Mouse (Mus musculus): Measurements from ENCODE around the gene Galp. TPM values are rescaled to one million over a fixed set of nuclear protein-coding genes. Genes with fewer than 3 reads are reported as not detected.
"Not testable (repeated sequence)": the region's sequence is repeated elsewhere in the genome, so short reads cannot be mapped to it uniquely, and the experiment has no call there.

Galp gene
- polyA plus RNA-seq, 1 experiment from 2014 or later, result not detected

DNA sequence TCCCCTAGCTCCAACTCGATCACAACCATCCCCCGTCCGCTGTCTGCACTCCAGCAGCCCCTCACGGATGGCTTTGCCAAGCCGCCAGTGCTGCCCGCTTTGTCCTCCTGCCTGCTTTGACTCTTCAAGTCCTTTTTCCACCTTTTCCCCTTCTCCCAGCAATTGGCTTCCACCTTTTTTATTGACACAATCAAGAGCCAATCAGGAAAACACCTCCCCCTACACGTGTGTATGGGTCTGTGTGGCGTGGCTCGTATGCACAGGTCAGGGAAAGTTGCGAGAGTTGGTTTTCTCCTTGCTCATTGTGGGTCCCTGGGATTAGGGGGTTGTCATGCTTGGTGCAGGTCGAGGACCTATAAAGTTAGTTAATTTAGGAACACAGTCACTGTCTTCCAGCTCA, 42.9 kb downstream of the Galp start:
- H3K27ac ChIP-seq (replicated peaks), result no peak overlapping the region
- peaks cover 4% of the 10 kb centered on the region; the same call in 1 of the 2 replicates for H3K9me3 ChIP-seq
- no peaks in the 10 kb centered on the region for H3K27me3 ChIP-seq (replicated peaks; ENCODE audit: low read depth, poor library complexity, severe bottlenecking)
- no peak for DNase-seq (ENCODE audit: low spot score)
- H3K36me3 ChIP-seq (replicated peaks), result no peaks in the 10 kb centered on the region
- H3K4me3 ChIP-seq, result no peak overlapping the region
- H3K4me1 ChIP-seq, result no peaks in the 10 kb centered on the region
- 54% methylated on average over 11 of the region's 11 CpGs for WGBS

DNA sequence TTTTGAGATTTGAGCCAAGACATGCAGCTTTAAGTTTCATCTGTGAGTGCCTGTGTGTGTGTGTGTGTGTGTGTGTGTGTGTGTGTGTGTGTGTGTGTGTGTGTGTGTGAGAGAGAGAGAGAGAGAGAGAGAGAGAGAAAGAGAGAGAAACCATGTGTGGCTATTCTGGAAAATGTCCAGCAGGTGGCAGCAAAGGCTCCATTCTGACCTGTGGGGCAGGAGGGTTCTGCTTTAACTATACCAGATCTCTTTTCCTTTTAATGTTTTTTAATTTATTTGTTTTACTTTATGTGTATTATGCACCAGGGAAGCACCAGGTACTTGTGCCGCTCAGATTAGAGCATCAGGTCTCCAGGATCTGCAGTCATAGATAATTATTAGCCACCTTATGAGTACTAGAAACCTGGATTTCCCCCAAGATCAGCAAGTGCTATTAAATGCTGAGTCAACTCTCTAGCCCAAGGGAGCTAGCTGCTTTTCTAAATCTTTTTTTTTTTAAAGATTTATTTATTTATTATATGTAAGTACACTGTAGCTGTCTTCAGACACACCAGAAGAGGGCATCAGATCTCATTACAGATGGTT, 44.0 kb downstream of the Galp start:
- H3K4me1 ChIP-seq, result not testable (repeated sequence)
- peak; percentile 52 for DNase-seq (ENCODE audit: low spot score)

DNA sequence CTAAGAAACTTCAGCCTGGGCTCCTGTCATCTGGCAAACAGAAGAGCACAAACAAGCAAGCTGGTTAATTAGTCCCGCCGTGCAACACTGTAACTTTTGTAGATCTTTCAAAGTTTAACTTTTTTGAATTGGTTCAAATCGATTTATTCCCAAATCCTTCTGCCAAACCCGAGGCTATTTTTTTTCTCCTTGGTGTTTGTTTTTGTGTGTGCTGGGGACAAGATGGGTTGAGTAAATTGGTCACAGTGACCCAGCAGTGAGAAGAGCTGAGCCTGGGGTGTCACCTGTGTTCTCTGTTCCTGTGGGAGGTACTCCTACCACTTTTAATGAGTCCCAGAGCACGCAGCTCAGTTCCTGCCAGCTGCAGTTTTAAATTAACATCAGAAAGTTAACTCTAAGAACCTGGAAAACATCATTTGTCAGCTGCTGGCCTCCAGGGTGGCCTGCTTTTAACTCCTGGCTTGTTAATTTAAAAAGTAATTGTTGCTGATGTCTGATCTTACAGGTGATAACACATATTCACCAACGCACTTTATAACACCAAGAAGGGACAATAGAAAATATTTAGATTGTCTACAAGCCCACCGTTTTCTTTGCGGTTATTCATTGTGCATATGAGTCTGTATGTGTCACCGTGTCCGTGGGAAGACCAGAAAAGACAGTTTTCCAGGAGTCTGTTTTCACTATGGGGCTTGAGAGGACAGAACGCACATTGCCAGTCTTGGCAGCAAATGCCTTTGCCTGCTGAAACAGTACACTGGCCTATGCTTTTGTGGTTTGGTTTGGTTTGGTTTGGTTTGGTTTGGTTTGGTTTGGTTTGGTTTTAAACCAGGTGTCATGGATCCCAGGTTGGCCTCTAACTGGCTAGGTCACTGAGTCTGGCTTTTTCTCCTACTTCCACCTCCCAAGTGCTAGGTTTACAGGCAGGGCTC, 47.7 kb downstream of the Galp start:
- peak; percentile 8 for DNase-seq (ENCODE audit: low spot score)

More for the DNA sequence above, 44.0 kb downstream of the Galp start:
- not testable (repeated sequence) for H3K4me3 ChIP-seq; H3K27ac ChIP-seq (replicated peaks); H3K9me3 ChIP-seq; H3K36me3 ChIP-seq (replicated peaks); H3K27me3 ChIP-seq (replicated peaks; ENCODE audit: low read depth, poor library complexity, severe bottlenecking)
- 13% methylated on average over 1 of the region's 1 CpGs for WGBS

DNA sequence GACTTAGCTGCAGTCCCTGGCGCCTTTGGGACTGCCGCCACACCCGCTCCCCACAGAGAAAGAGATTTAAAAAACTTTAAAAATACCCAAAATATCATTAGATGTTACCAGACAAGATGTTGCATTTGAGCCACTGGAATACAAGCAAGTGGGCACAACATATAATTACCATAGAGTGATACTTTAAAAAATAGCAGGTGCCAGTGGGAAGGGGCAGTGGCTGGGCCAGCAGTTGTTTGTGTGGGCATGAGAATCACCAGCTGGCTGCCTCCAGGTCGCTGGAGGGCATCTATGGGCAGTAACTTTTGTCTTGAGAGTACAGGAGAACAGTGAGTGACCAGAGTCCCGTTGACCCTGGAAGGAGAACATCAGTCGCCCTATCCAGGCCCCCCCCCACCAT, 55.5 kb downstream of the Galp start, which contains the start of gene Epp13:
Gene Epp13, plus strand, starts transcription at position 301 of the 400 bp plus-strand sequence.
- H3K4me3 ChIP-seq, result no peak within 1 kb of the TSS
- H3K9me3 ChIP-seq, result peaks cover 16% of the 10 kb centered on the region; the same call in 1 of the 2 replicates
- H3K27ac ChIP-seq (replicated peaks), result no peak within 1 kb of the TSS
- no peaks in the 10 kb centered on the region for H3K27me3 ChIP-seq (replicated peaks; ENCODE audit: low read depth, poor library complexity, severe bottlenecking)
- H3K36me3 ChIP-seq (replicated peaks), result no peaks in the 10 kb centered on the region
- 82% methylated on average over 6 of the region's 6 CpGs for WGBS
- no peak for DNase-seq (ENCODE audit: low spot score)
- no peaks in the 10 kb centered on the region for H3K4me1 ChIP-seq

More for the DNA sequence above, 47.7 kb downstream of the Galp start:
- Histone ChIP-seq H3K27me3 (replicated peaks; ENCODE audit: low read depth, poor library complexity, severe bottlenecking) (no peaks in the 10 kb centered on the region), H3K36me3 (replicated peaks) (no peaks in the 10 kb centered on the region), H3K9me3 (no peaks in the 10 kb centered on the region), H3K27ac (replicated peaks) (no peak overlapping the region), H3K4me3 (no peak overlapping the region), H3K4me1 (no peaks in the 10 kb centered on the region)
- 52% methylated on average over 11 of the region's 11 CpGs for WGBS

DNA sequence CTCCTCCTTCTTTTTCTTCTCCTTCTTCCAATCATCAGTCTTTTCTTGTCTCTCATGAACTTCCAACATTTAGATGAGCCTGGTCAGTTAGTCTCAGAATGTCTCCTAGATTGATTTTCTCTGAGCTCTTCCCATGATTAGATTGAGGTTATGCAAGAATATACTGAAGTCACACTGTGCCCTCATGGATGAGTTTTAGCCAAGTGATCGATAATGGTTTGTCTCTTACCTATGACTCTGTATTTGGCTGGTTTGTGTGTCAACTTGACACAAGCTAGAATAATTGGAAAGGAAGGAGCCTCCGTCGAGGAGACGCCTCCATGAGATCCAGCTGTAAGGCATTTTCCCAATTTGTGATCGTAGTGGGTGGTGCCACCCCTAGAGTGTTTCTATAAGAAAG, 57.6 kb downstream of the Galp start:
- H3K27ac ChIP-seq (replicated peaks), result no peak overlapping the region
- 92% methylated on average over 5 of the region's 5 CpGs for WGBS
- peaks cover 16% of the 10 kb centered on the region; the same call in 1 of the 2 replicates for H3K9me3 ChIP-seq
- H3K36me3 ChIP-seq (replicated peaks), result no peaks in the 10 kb centered on the region
- H3K4me3 ChIP-seq, result no peak overlapping the region
- no peaks in the 10 kb centered on the region for H3K27me3 ChIP-seq (replicated peaks; ENCODE audit: low read depth, poor library complexity, severe bottlenecking)
- no peak for DNase-seq (ENCODE audit: low spot score)
- H3K4me1 ChIP-seq, result no peaks in the 10 kb centered on the region

DNA sequence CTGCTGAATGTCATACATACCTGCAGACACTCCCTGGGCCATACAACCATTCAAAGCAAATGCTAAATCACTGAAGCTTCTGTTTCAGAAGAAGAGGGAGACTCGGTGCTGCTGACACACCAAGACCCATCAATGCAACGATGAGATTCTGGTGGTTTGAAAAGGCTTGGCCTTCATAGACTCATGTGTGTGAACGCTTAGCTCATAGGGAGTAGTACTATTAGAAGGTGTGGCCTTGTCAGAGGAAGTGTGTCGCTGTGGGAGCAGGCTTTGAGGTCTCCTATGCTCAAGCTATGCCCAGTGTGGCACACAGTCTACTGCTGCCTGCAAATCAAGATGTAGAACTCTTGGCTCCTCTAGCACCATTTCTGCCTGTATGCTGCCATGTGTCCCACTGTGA, 60.5 kb downstream of the Galp start:
- DNase-seq (ENCODE audit: low spot score), result no peak
- Histone ChIP-seq H3K27ac (replicated peaks) (no peak overlapping the region), H3K36me3 (replicated peaks) (no peaks in the 10 kb centered on the region), H3K9me3 (peaks cover 19% of the 10 kb centered on the region), H3K4me1 (no peaks in the 10 kb centered on the region), H3K27me3 (replicated peaks; ENCODE audit: low read depth, poor library complexity, severe bottlenecking) (no peaks in the 10 kb centered on the region), H3K4me3 (no peak overlapping the region)
- 87% methylated on average over 4 of the region's 4 CpGs for WGBS

DNA sequence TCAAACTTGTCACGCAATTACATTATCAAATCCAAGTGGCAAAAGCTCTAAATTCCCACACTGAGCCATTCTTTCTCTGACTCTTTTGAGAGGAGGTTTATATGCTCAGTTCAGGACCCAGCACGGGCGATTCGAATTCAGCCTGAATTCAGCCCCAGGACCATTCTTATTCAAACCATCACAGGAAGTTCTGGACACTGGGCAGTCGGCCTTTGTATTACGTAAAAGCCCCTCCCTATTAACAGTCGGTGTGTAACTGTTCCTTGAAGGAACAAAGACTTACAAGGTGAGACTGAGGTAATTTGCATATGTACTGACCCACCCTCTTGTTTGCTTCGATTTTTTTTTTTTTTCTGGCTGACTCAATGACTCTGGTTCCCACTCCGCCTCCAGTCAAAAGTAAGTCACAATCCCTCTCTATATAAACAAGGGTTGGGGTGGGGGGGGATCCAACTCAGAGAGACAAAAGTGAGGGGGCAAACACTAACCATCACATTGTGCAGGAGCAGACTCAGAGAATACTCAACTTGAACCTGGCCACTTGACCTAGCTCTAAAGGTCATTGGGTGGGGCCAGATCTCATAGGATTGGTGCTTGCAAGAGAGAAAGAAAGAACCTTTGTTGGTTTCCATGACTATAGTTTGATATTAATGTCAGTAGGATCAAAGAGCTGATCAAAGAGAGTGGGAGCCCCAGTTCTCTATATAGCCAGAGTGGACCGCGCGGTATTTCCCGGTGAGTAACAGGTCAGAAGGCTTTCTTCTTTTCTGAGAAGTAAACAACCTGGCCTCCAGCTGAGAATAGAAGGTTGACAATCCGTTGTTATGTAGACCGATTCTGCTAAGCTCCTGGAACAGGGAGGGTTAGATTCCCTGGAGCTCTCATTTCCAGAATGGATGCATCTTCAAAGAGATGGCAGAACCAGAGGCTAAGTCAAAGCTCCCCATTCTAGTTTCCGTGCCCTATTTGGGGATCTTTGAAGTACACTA, 61.6 kb downstream of the Galp start:
- 31% methylated on average over 16 of the region's 16 CpGs for WGBS
- Histone ChIP-seq H3K4me1 (no peaks in the 10 kb centered on the region), H3K36me3 (replicated peaks) (no peaks in the 10 kb centered on the region), H3K9me3 (peaks cover 13% of the 10 kb centered on the region; the same call in 1 of the 2 replicates), H3K4me3 (no peak overlapping the region), H3K27ac (replicated peaks) (no peak overlapping the region), H3K27me3 (replicated peaks; ENCODE audit: low read depth, poor library complexity, severe bottlenecking) (no peaks in the 10 kb centered on the region)
- no peak for DNase-seq (ENCODE audit: low spot score)

DNA sequence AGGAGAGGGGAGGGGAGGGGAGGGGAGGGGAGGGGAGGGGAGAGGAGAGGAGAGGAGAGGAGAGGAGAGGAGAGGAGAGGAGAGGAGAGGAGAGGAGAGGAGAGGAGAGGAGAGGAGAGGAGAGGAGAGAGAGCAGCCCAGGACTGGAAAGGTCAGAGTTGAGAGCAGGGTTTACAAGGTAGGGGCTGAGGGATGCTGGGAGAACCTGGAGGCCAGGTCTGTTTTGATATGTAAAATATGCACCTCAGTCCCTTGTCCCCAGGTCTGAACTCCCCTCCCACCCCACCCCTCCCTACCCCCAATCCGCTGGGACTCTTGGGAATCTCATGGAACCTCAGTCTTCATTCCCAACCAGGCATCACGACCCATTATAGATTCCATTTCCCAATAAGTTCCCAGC, 63.1 kb downstream of the Galp start:
- not testable (repeated sequence) for H3K27ac ChIP-seq (replicated peaks); H3K36me3 ChIP-seq (replicated peaks); H3K27me3 ChIP-seq (replicated peaks; ENCODE audit: low read depth, poor library complexity, severe bottlenecking); DNase-seq (ENCODE audit: low spot score); H3K4me1 ChIP-seq; H3K4me3 ChIP-seq
- WGBS, result 33% methylated on average over 2 of the region's 2 CpGs
- H3K9me3 ChIP-seq, result peaks cover 13% of the 10 kb centered on the region; the same call in 1 of the 2 replicates

DNA sequence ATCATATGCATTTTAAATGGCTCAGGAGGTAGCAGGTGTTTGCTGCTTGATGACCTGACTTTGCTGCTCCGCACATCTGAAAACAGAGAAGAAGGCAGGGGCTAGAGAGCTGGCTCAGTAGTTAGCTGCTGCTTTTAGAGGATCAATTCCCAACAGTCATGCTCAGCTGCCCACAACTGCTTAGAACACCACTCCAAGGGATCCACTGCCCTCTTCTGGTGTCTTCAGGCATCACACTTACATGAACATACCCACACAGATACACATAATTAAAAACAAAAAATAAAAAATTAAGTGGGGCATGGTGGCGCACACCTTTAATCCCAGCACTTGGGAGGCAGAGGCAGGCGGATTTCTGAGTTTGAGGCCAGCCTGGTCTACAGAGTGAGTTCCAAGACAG, 65.2 kb downstream of the Galp start:
- Histone ChIP-seq H3K36me3 (replicated peaks) (no peaks in the 10 kb centered on the region), H3K27me3 (replicated peaks; ENCODE audit: low read depth, poor library complexity, severe bottlenecking) (no peaks in the 10 kb centered on the region), H3K4me1 (no peaks in the 10 kb centered on the region), H3K4me3 (no peak overlapping the region), H3K9me3 (peaks cover 15% of the 10 kb centered on the region; the same call in 1 of the 2 replicates), H3K27ac (replicated peaks) (no peak overlapping the region)
- DNase-seq (ENCODE audit: low spot score), result no peak
- WGBS, result 82% methylated on average over 3 of the region's 3 CpGs

DNA sequence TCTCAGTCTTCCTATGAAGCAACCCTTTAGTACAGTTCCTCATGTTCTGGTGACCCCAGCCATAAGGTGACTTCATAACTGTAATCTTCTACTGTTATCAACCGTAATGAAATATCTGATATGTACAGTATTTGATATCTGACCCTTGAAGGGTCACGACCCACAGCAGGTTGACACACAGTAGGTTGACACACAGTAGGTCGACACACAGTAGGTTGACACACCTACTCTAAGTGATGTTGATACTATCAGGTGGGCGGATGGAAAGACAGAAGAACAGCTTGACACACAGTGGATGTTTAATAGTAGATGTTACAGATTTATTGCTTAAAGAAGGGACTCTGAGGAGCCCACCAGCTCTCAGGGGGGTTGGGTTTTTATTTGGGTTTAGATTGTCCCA, 66.1 kb downstream of the Galp start:
- Histone ChIP-seq H3K9me3 (peaks cover 13% of the 10 kb centered on the region; the same call in 1 of the 2 replicates), H3K4me1 (no peaks in the 10 kb centered on the region), H3K27ac (replicated peaks) (no peak overlapping the region), H3K4me3 (no peak overlapping the region), H3K36me3 (replicated peaks) (no peaks in the 10 kb centered on the region), H3K27me3 (replicated peaks; ENCODE audit: low read depth, poor library complexity, severe bottlenecking) (no peaks in the 10 kb centered on the region)
- WGBS, result 84% methylated on average over 4 of the region's 4 CpGs
- no peak for DNase-seq (ENCODE audit: low spot score)

DNA sequence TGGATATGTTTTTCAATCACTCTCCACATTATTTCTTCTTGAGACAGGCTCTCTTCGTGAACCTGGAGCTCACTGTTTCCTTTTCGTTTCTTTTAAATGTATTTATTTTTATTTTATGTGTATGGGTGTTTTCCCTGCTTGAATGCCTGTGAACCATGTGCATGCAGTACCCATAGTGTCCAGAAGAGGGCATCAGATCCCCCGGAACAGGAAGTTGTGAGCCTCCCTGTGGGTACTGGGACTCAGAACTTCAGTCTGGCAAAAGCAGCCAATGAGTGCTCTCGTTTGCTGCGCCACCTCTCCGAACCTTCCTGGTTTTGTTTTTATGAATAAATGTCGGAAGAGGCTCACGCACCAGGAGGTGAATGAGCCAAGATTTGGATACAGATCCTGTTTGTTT, 68.8 kb downstream of the Galp start:
- peak; percentile 32 for DNase-seq (ENCODE audit: low spot score)
- no peaks in the 10 kb centered on the region for H3K27me3 ChIP-seq (replicated peaks; ENCODE audit: low read depth, poor library complexity, severe bottlenecking)
- H3K9me3 ChIP-seq, result peaks cover 13% of the 10 kb centered on the region; the same call in 1 of the 2 replicates
- no peak overlapping the region for H3K4me3 ChIP-seq
- WGBS, result 65% methylated on average over 8 of the region's 8 CpGs
- no peaks in the 10 kb centered on the region for H3K4me1 ChIP-seq
- no peak overlapping the region for H3K27ac ChIP-seq (replicated peaks)
- no peaks in the 10 kb centered on the region for H3K36me3 ChIP-seq (replicated peaks)

All from embryonic facial prominence, embryonic 10.5 days (tissue).